Mouse (Mus musculus) lung, postnatal 0 days (tissue): ENCODE results near the gene Tigd3. TPM values are rescaled to one million over a fixed set of nuclear protein-coding genes. Genes with fewer than 3 reads are reported as not detected.

Experiments used
- ATAC-seq: fragments of 200-750 bp; cut with Nextera tagmentation; 2 replicates; pipeline ENCODE4 v1.8.0; 2017; ENCODE audit warnings: moderate library complexity
- DNase-seq: peaks from one replicate; pipeline ENCODE4 v3.0.0-alpha.2; 2016; ENCODE audit warnings: low spot score
- H3K27ac ChIP-seq: fragments of 300-500 bp; sonication (generic); 2 replicates; pipeline ENCODE4 v1.5.1; 2014; ENCODE audit warnings: antibody characterized with exemption, mild to moderate bottlenecking, low read length, mixed read lengths
- H3K27me3 ChIP-seq: fragments of 300-500 bp; sonication (generic); replicated peaks from 2 replicates; pipeline ENCODE4 v1.6.1; 2014; ENCODE audit warnings: low read length, mixed read lengths; ENCODE audit not compliant: insufficient read depth
- H3K36me3 ChIP-seq: fragments of 300-500 bp; sonication (generic); 2 replicates; pipeline ENCODE4 v1.6.1; 2014; ENCODE audit warnings: low read length, mixed read lengths; ENCODE audit not compliant: insufficient read depth
- H3K4me1 ChIP-seq: fragments of 300-500 bp; sonication (generic); 2 replicates; pipeline ENCODE4 v1.6.1; 2014; ENCODE audit warnings: antibody characterized with exemption, low read depth, low read length, mixed read lengths; ENCODE audit not compliant: insufficient read depth
- H3K4me2 ChIP-seq: fragments of 300-500 bp; sonication (generic); replicated peaks from 2 replicates; pipeline ENCODE4 v1.6.1; 2014; ENCODE audit warnings: low read depth, mild to moderate bottlenecking, low read length, moderate library complexity, mixed read lengths
- H3K4me3 ChIP-seq: fragments of 300-500 bp; sonication (generic); 2 replicates; pipeline ENCODE4 v1.5.1; 2014; ENCODE audit warnings: low read depth, low read length
- H3K9ac ChIP-seq: fragments of 300-500 bp; sonication (generic); replicated peaks from 2 replicates; pipeline ENCODE4 v1.6.1; 2014; ENCODE audit warnings: low read depth, mild to moderate bottlenecking
- H3K9me3 ChIP-seq: fragments of 300-500 bp; sonication (generic); 2 replicates; pipeline ENCODE4 v1.6.1; 2016; ENCODE audit warnings: low read length, mixed read lengths
- CTCF ChIP-seq: IDR thresholded peaks from 2 replicates; pipeline ENCODE4 v1.5.1; 2016; ENCODE audit warnings: antibody characterized with exemption, mild to moderate bottlenecking
- EP300 ChIP-seq: IDR thresholded peaks from 2 replicates; pipeline ENCODE4 v1.6.1; 2016; ENCODE audit warnings: antibody characterized with exemption, mild to moderate bottlenecking, control low read depth
- whole genome bisulfite sequencing: fragments of 180-500 bp; shearing (Covaris S2); extraction: QIAGEN DNeasy Blood & Tissue Kit; methylation state at CpG from one replicate; pipeline ENCODE4 v1.1.7; 2014; 5-methylcytosine and 5-hydroxymethylcytosine counted together
- polyA plus RNA-seq: library from polyadenylated mRNA; unstranded; fragments of >200 nt; fragmentation: Nextera tagmentation; extraction: Ambion mirVana; gene quantifications from 2 replicates; pipeline ENCODE4 v1.2.1, GENCODE M21; 2015

The Tigd3 gene
- polyA plus RNA-seq, 1 experiment from 2014 or later = 1.3 TPM

DNA sequence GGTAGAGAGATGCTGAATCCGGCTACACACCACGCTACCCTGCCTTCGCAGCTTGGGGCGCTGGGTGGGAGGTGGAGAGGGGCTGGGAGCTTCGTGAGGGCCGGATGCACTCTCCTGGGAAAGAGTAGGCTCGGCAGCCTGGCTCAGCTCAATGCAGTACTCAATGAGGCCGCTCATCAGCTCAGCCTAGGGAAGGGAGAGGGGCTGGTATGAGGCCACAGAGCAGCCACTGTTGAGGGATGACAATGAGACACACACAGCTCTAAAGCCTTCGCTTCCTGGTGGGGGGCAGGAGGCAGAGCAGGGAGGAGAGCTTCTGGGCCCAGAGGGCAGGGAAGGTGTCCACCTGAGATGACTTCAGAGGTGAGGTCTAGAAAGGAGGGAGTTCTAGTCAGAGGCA is 37.3 kb downstream of the Tigd3 start:
- peaks cover 35% of the 10 kb centered on the region; the same call in 1 of the 2 replicates for H3K36me3 ChIP-seq
- H3K4me2 ChIP-seq = no peak overlapping the region
- no peak for DNase-seq
- no peak overlapping the region for H3K27ac ChIP-seq
- TF ChIP-seq CTCF (no peak), EP300 (no peak)
- H3K27me3 ChIP-seq = no peaks in the 10 kb centered on the region
- H3K9me3 ChIP-seq = no peaks in the 10 kb centered on the region
- WGBS = 87% methylated on average over 9 of the region's 9 CpGs
- no peak overlapping the region for H3K4me3 ChIP-seq
- peaks cover 6% of the 10 kb centered on the region; the same call in 1 of the 2 replicates for H3K4me1 ChIP-seq
- no peak overlapping the region for H3K9ac ChIP-seq
- ATAC-seq = no peak

GRCm38 (mm10) chr19:5852035-5852722 is 41.8 kb downstream of the Tigd3 start:
- Histone ChIP-seq H3K36me3 (peaks cover 28% of the 10 kb centered on the region; the same call in 1 of the 2 replicates), H3K27me3 (no peaks in the 10 kb centered on the region), H3K27ac (peak overlapping the region; percentile 83), H3K4me3 (no peak overlapping the region), H3K4me1 (peaks cover 35% of the 10 kb centered on the region), H3K9ac (no peak overlapping the region), H3K4me2 (peak overlapping the region; percentile 19; the same call in 1 of the 2 replicates), H3K9me3 (no peaks in the 10 kb centered on the region)
- ATAC-seq = no peak
- 74% methylated on average over 12 of the region's 12 CpGs for whole genome bisulfite sequencing
- TF ChIP-seq CTCF (no peak), EP300 (no peak)
- DNase-seq = no peak

DNA sequence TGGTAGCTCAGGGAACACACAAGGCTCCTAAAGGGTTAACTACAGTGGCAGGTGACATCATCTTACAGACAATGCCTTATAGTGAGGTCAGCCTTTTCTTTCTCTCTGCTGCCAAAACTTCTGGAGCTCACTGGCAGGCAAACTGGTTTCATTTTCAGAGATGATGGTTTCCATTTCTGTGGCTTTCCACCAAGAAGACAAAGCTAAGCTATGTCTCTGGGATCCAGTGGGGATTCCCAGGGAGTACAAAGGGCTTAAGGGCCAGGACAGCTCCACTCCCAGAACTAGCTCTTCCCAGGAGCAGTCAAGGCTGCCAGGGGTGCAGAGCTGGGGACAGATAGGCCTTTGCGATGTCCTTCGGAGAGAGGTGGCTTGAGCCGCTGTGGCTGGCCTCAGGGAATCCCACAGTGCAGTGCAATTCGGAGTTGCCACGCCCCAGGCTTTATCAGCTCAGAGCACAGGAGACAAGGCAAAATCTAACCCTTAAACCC is 42.4 kb downstream of the Tigd3 start:
- peak; percentile 78 for DNase-seq
- no peak for TF ChIP-seq EP300
- no peak for TF ChIP-seq CTCF
- no peaks in the 10 kb centered on the region for H3K9me3 ChIP-seq
- H3K27me3 ChIP-seq = no peaks in the 10 kb centered on the region
- peak overlapping the region; percentile 32 for H3K9ac ChIP-seq
- peaks cover 25% of the 10 kb centered on the region; the same call in 1 of the 2 replicates for H3K36me3 ChIP-seq
- peak overlapping the region; percentile 19; the same call in 1 of the 2 replicates for H3K4me2 ChIP-seq
- H3K27ac ChIP-seq = peak overlapping the region; percentile 83
- peaks cover 36% of the 10 kb centered on the region for H3K4me1 ChIP-seq
- 70% methylated on average over 5 of the region's 5 CpGs for WGBS
- H3K4me3 ChIP-seq = no peak overlapping the region
- no peak for ATAC-seq

- Histone ChIP-seq H3K36me3 (peaks cover 18% of the 10 kb centered on the region; the same call in 1 of the 2 replicates), H3K9me3 (no peaks in the 10 kb centered on the region), H3K27me3 (no peaks in the 10 kb centered on the region), H3K4me1 (peaks cover 36% of the 10 kb centered on the region), H3K4me2 (no peak overlapping the region), H3K27ac (peak overlapping the region; percentile 83; the same call in 1 of the 2 replicates), H3K4me3 (no peak overlapping the region), H3K9ac (peak overlapping the region; percentile 32; the same call in 1 of the 2 replicates)
- DNase-seq (no peak), ATAC-seq (no peak)
- TF ChIP-seq CTCF (no peak), EP300 (no peak)
- WGBS = 88% methylated on average over 3 of the region's 3 CpGs
Measured at GRCm38 (mm10) chr19:5850860-5851259, 43.1 kb downstream of the Tigd3 start.

DNA sequence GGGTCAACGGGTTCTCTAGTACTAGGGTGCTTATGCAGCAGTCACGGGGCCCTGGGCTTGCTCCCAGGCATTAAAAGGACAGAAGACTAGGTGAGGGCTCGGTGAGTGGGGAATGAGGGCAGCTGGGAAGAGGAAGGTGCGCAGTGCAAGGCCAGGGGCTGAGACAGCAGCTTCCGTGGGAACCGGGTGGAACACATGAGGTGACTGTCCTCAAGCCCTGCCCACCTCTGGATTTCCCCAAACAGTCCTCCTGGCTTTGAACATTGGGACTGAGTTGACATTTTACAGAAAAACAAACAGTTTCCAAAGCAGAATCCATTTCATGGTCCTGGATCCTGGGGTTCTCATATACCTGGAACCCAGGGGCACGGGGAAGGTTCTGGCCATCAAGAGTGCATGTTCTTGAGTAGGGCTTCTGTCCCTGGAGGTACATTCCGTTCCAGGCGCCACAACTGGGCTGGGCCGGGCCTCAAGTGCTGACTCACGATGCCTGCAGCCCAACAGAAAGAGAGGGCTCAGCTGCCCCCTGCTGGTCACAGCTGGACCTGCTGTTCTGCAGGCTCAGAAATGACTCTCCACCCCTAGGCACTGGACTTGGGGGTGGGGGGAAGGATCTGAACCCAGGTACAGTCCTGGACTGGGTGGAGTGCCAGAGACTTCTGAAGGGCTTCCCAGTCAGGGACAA is 44.0 kb downstream of the Tigd3 start:
- peaks cover 36% of the 10 kb centered on the region for H3K4me1 ChIP-seq

More for the DNA sequence above, 44.0 kb downstream of the Tigd3 start:
- WGBS = 16% methylated on average over 11 of the region's 11 CpGs
- H3K9ac ChIP-seq = peak overlapping the region; percentile 65
- peak; percentile 97 for DNase-seq
- H3K4me3 ChIP-seq = no peak overlapping the region
- TF ChIP-seq EP300 (peak; percentile 100), CTCF (peak; percentile 99)
- peaks cover 14% of the 10 kb centered on the region; the same call in 1 of the 2 replicates for H3K36me3 ChIP-seq
- H3K27me3 ChIP-seq = no peaks in the 10 kb centered on the region
- peak; percentile 35 for ATAC-seq
- H3K4me2 ChIP-seq = peak overlapping the region; percentile 35
- H3K27ac ChIP-seq = peak overlapping the region; percentile 100
- H3K9me3 ChIP-seq = no peaks in the 10 kb centered on the region
